Mouse (Mus musculus): ENCODE measurements around the gene Pcyt1a.

DNA sequence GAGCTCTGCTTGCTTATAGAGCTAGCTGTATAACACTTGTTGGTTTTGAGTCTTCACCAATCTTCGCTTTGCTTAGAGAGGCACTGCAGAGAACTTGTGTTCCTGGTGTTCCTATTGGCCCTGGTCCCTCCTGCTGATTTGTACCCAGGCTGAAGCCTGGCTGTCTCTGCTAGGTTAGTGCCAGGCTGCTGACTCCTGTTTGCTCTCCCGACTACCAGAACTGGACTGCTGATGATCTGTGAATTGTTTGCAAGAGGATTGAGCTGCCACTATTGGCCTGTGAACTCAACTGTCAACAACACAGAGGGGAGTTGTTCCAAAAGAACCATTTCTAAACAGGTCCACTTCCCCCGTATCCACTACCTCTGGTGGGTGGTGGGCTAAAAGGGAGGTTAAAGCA, 10.7 kb downstream of the Pcyt1a start:
- TF ChIP-seq CTCF (IDR thresholded peaks at IDR 0.05; ENCODE audit: low read depth, low read length) (no peak), POLR2A (IDR thresholded peaks at IDR 0.05; ENCODE audit: extremely low read depth, insufficient read depth, low read length) (no peak)

Measured in liver, adult 2 months (tissue).